ENCODE assay signal across 14 mouse cellular contexts in genomic region chr13:56677731-56678130, GRCm38 (mm10). TPM values are rescaled to one million over a fixed set of nuclear protein-coding genes. Genes with fewer than 3 reads are reported as not detected.
DNase-seq lines count a peak whose midpoint lies in the region; ATAC-seq and TF ChIP-seq lines count a peak whose summit lies in the region.
"Had no signal": no experiment of that assay in that cellular context is flagged by ENCODE, and none has a peak within 500 bp of the region (broad histone marks: within the 10 kb centered on the region; RNA-seq: fewer than 3 reads in every experiment).

No protein-coding gene starts in this region.

- DNase-seq in hindbrain, embryonic 10.5 days (ENCODE audit: low spot score): no peak
- DNase-seq in neural tube, embryonic 10.5 days (ENCODE audit: extremely low spot score, low spot score): no peak
- peak; percentile 41 for DNase-seq in lung, postnatal 0 days (ENCODE audit: low spot score)
- DNase-seq in thymus, adult 2 months: no peak
- DNase-seq in right cerebral cortex, postnatal 25 days: no peak
- DNase-seq: cerebellum, adult 11 months; thymus, postnatal 4 days had no signal

- peaks cover 37% of the 10 kb centered on the region for H3K4me1 ChIP-seq in hindbrain, embryonic 10.5 days (replicated peaks)
- H3K4me1 ChIP-seq in hindbrain, embryonic 12.5 days: peaks cover 12% of the 10 kb centered on the region
- peaks cover 20% of the 10 kb centered on the region for H3K4me1 ChIP-seq in neural tube, embryonic 13.5 days (replicated peaks)
- H3K4me1 ChIP-seq in lung, postnatal 0 days (ENCODE audit: insufficient read depth, low read depth, low read length): peaks cover 17% of the 10 kb centered on the region
- peaks cover 27% of the 10 kb centered on the region for H3K4me1 ChIP-seq in thymus, adult 2 months (replicated peaks; ENCODE audit: control insufficient read depth, insufficient read depth, low read length)

- H3K27ac ChIP-seq in hindbrain, embryonic 10.5 days: peak overlapping the region; percentile 78; the same call in 1 of the 2 replicates
- no peak overlapping the region for H3K27ac ChIP-seq in hindbrain, embryonic 12.5 days
- 0 out of 2 replicates have a peak overlapping the region, but pooled peaks have one; percentile 9 for H3K27ac ChIP-seq in neural tube, embryonic 13.5 days (replicated peaks)
- peak overlapping the region; percentile 76 for H3K27ac ChIP-seq in lung, postnatal 0 days (ENCODE audit: low read length)
- no peak overlapping the region for H3K27ac ChIP-seq in thymus, adult 2 months (ENCODE audit: control insufficient read depth, insufficient read depth, low read length)

- peak; percentile 4; the same call in 1 of the 2 replicates for TF ChIP-seq EP300 in lung, postnatal 0 days (IDR thresholded peaks at IDR 0.05)

- WGBS in hindbrain, embryonic 10.5 days: 71% methylated on average over 4 of the region's 4 CpGs
- 73% methylated on average over 4 of the region's 4 CpGs for WGBS in hindbrain, embryonic 12.5 days
- 72% methylated on average over 4 of the region's 4 CpGs for WGBS in neural tube, embryonic 13.5 days
- 31% methylated on average over 4 of the region's 4 CpGs for WGBS in lung, postnatal 0 days
- WGBS in thymus, adult 2 months: 84% methylated on average over 4 of the region's 4 CpGs

- peaks cover 8% of the 10 kb centered on the region; the same call in 1 of the 2 replicates for H3K27me3 ChIP-seq in hindbrain, embryonic 10.5 days (ENCODE audit: insufficient read depth, poor library complexity, severe bottlenecking)
- H3K27me3 ChIP-seq in hindbrain, embryonic 12.5 days: 0 out of 2 replicates have a peak, but pooled peaks cover 3% of the 10 kb centered on the region
- no peaks in the 10 kb centered on the region for H3K27me3 ChIP-seq in neural tube, embryonic 13.5 days
- no peaks in the 10 kb centered on the region for H3K27me3 ChIP-seq in lung, postnatal 0 days (replicated peaks; ENCODE audit: insufficient read depth, low read length)
- no peaks in the 10 kb centered on the region for H3K27me3 ChIP-seq in thymus, adult 2 months (ENCODE audit: control insufficient read depth, insufficient read depth, low read length)
- H3K27me3 ChIP-seq: Patski had no signal

- no peak overlapping the region for H3K4me2 ChIP-seq in hindbrain, embryonic 12.5 days (replicated peaks)
- no peak overlapping the region for H3K4me2 ChIP-seq in neural tube, embryonic 13.5 days
- H3K4me2 ChIP-seq in lung, postnatal 0 days (replicated peaks; ENCODE audit: low read depth, low read length): no peak overlapping the region
- H3K4me2 ChIP-seq: liver, embryonic 11.5 days; midbrain, embryonic 11.5 days had no signal

- H3K9me3 ChIP-seq in hindbrain, embryonic 10.5 days: no peaks in the 10 kb centered on the region
- no peaks in the 10 kb centered on the region for H3K9me3 ChIP-seq in hindbrain, embryonic 12.5 days (replicated peaks)
- H3K9me3 ChIP-seq in neural tube, embryonic 13.5 days: no peaks in the 10 kb centered on the region
- H3K9me3 ChIP-seq in lung, postnatal 0 days (ENCODE audit: low read length): no peaks in the 10 kb centered on the region

- no peaks in the 10 kb centered on the region for H3K36me3 ChIP-seq in hindbrain, embryonic 10.5 days
- H3K36me3 ChIP-seq in hindbrain, embryonic 12.5 days: no peaks in the 10 kb centered on the region
- no peaks in the 10 kb centered on the region for H3K36me3 ChIP-seq in neural tube, embryonic 13.5 days
- no peaks in the 10 kb centered on the region for H3K36me3 ChIP-seq in lung, postnatal 0 days (ENCODE audit: insufficient read depth, low read length)
- no peaks in the 10 kb centered on the region for H3K36me3 ChIP-seq in thymus, adult 2 months (ENCODE audit: control insufficient read depth, insufficient read depth, low read length)

- H3K9ac ChIP-seq in hindbrain, embryonic 12.5 days: no peak overlapping the region
- no peak overlapping the region for H3K9ac ChIP-seq in neural tube, embryonic 13.5 days
- H3K9ac ChIP-seq in lung, postnatal 0 days (replicated peaks; ENCODE audit: low read depth): no peak overlapping the region

- H3K4me3 ChIP-seq in hindbrain, embryonic 10.5 days: no peak overlapping the region
- H3K4me3 ChIP-seq in hindbrain, embryonic 12.5 days: no peak overlapping the region
- H3K4me3 ChIP-seq in neural tube, embryonic 13.5 days: no peak overlapping the region
- H3K4me3 ChIP-seq in lung, postnatal 0 days (ENCODE audit: low read depth, low read length): no peak overlapping the region
- H3K4me3 ChIP-seq in thymus, adult 2 months (ENCODE audit: control insufficient read depth, insufficient read depth, low read length): no peak overlapping the region
- H3K4me3 ChIP-seq: erythroblast, embryonic 14.5 days; heart, adult 2 months had no signal

- TF ChIP-seq CTCF in lung, postnatal 0 days (IDR thresholded peaks at IDR 0.05): no peak
- TF ChIP-seq CTCF in thymus, adult 2 months (IDR thresholded peaks at IDR 0.05; ENCODE audit: borderline replicate concordance, control insufficient read depth, extremely low read depth, insufficient read depth, low read length, poor library complexity): no peak

- no peak for ATAC-seq in hindbrain, embryonic 12.5 days (ENCODE audit: low FRiP score)
- no peak for ATAC-seq in neural tube, embryonic 13.5 days (ENCODE audit: low read depth)
- ATAC-seq in lung, postnatal 0 days: peak; percentile 14
- ATAC-seq: Patski had no signal

- no peak for TF ChIP-seq POLR2A in thymus, adult 2 months (IDR thresholded peaks at IDR 0.05; ENCODE audit: control insufficient read depth, extremely low read depth, insufficient read depth, low read length, poor library complexity)

RNA-seq across cellular contexts. Expression of gene Smad5, which starts 25.1 kb away (rescaled TPM):
- polyA plus RNA-seq in hindbrain, embryonic 10.5 days (2016; fragmentation: Nextera tagmentation; extraction: Ambion mirVana): 31.4 and 34.4 TPM in 2 replicates
- polyA plus RNA-seq in hindbrain, embryonic 12.5 days (2016; fragmentation: Nextera tagmentation; extraction: Ambion mirVana): 38.8 and 41.4 TPM in 2 replicates
- 22.7 and 25.7 TPM in 2 replicates for polyA plus RNA-seq in neural tube, embryonic 13.5 days (2015; fragmentation: Nextera tagmentation; extraction: Ambion mirVana)
- 16.6 and 16.9 TPM in 2 replicates for polyA plus RNA-seq in lung, postnatal 0 days (2015; fragmentation: Nextera tagmentation; extraction: Ambion mirVana)
- polyA plus RNA-seq in thymus, adult 2 months (2012; rRNA removed): 42.1 and 45.6 TPM in 2 replicates

Comparison
In these comparisons a context has a peak if more than half of its experiments do, and no peak if none do; other contexts are left out.
1. H3K27ac ChIP-seq: peak in hindbrain, embryonic 10.5 days (single experiment), neural tube, embryonic 13.5 days (single experiment) and lung, postnatal 0 days (single experiment); none in hindbrain, embryonic 12.5 days (single experiment) and thymus, adult 2 months (single experiment).